Mouse (Mus musculus) embryonic facial prominence, embryonic 11.5 days (tissue): ENCODE data around the gene E2f8. TPM values are rescaled to one million over a fixed set of nuclear protein-coding genes. Genes with fewer than 3 reads are reported as not detected.

Experiments used
- ATAC-seq: fragments of 200-750 bp; cut with Nextera tagmentation; replicated peaks from 2 replicates; pipeline ENCODE4 v1.8.0; 2017; ENCODE audit warnings: low read depth; ENCODE audit not compliant: insufficient number of reproducible peaks, low FRiP score, low TSS enrichment
- DNase-seq: peaks from one replicate; pipeline ENCODE4 v3.0.0-alpha.2; 2015; ENCODE audit warnings: low spot score
- H3K27ac ChIP-seq: fragments of 300-500 bp; sonication (generic); replicated peaks from 2 replicates; pipeline ENCODE4 v1.5.1; 2014; ENCODE audit warnings: mild to moderate bottlenecking, low read depth, low read length, control low read depth
- H3K27me3 ChIP-seq: fragments of 300-500 bp; sonication (generic); 2 replicates; pipeline ENCODE4 v1.6.1; 2014; ENCODE audit warnings: mild to moderate bottlenecking, low read length, moderate library complexity, mixed read lengths; ENCODE audit not compliant: control insufficient read depth, insufficient read depth
- H3K36me3 ChIP-seq: fragments of 300-500 bp; sonication (generic); replicated peaks from 2 replicates; pipeline ENCODE4 v1.6.1; 2014; ENCODE audit warnings: low read depth, mild to moderate bottlenecking, low read length, moderate library complexity, mixed read lengths; ENCODE audit not compliant: control insufficient read depth, insufficient read depth
- H3K4me1 ChIP-seq: fragments of 300-500 bp; sonication (generic); 2 replicates; pipeline ENCODE4 v1.6.1; 2014; ENCODE audit warnings: low read length, mixed read lengths; ENCODE audit not compliant: control insufficient read depth, insufficient read depth
- H3K4me2 ChIP-seq: fragments of 300-500 bp; sonication (generic); 2 replicates; pipeline ENCODE4 v1.6.1; 2014; ENCODE audit warnings: low read depth, mild to moderate bottlenecking, control low read depth, low read length, moderate library complexity
- H3K4me3 ChIP-seq: fragments of 300-500 bp; sonication (generic); 2 replicates; pipeline ENCODE4 v1.5.1; 2014; ENCODE audit warnings: low read depth, low read length, control low read depth
- H3K9ac ChIP-seq: fragments of 300-500 bp; sonication (generic); replicated peaks from 2 replicates; pipeline ENCODE4 v1.6.1; 2014; ENCODE audit warnings: mild to moderate bottlenecking, control low read depth, low read length
- H3K9me3 ChIP-seq: fragments of 300-500 bp; sonication (generic); replicated peaks from 2 replicates; pipeline ENCODE4 v1.6.1; 2016; ENCODE audit warnings: mild to moderate bottlenecking, low read length, inconsistent platforms, mixed read lengths; ENCODE audit not compliant: control insufficient read depth
- WGBS: fragments of 180-500 bp; shearing (Covaris S2); extraction: QIAGEN DNeasy Blood & Tissue Kit; methylation state at CpG from one replicate; pipeline ENCODE4 v1.1.7; 2014; 5-methylcytosine and 5-hydroxymethylcytosine counted together
- polyA plus RNA-seq: library from polyadenylated mRNA; unstranded; fragments of >200 nt; fragmentation: Nextera tagmentation; extraction: Ambion mirVana; gene quantifications from 2 replicates; pipeline ENCODE4 v1.2.1, GENCODE M21; 2014

Gene E2f8
- polyA plus RNA-seq, 1 experiment from 2014 or later, result 12.4 TPM

DNA sequence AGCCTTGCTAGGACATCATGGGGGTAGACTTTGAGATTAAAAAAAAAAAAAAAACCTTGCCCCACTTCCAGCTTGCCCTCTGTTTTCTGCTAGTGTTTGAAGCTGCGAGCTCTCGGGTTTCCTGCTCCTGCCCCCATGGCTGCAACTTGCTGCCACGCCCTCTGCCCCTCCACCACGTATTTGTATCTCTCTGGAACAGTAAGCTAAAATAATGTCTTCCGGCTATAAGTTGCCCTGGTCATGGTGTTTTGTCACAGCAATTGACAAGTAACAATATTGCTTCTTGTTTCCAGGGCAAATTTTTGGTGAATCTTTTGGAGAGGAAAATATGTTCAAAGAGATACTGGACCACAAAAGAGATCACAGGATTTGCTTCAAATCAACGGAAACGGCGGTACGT, 17.0 kb upstream of the E2f8 start:
- Histone ChIP-seq H3K9ac (no peak overlapping the region), H3K9me3 (no peaks in the 10 kb centered on the region), H3K4me1 (no peaks in the 10 kb centered on the region), H3K27ac (no peak overlapping the region), H3K27me3 (no peaks in the 10 kb centered on the region), H3K4me2 (no peak overlapping the region), H3K36me3 (no peaks in the 10 kb centered on the region), H3K4me3 (no peak overlapping the region)
- ATAC-seq, result no peak
- no peak for DNase-seq
- 58% methylated on average over 9 of the region's 9 CpGs for WGBS

- H3K4me3 ChIP-seq, result no peak overlapping the region
- no peaks in the 10 kb centered on the region for H3K27me3 ChIP-seq
- DNase-seq (peak; percentile 57), ATAC-seq (no peak)
- H3K4me1 ChIP-seq, result no peaks in the 10 kb centered on the region
- no peak overlapping the region for H3K4me2 ChIP-seq
- WGBS, result 52% methylated on average over 24 of the region's 24 CpGs
- H3K9me3 ChIP-seq, result no peaks in the 10 kb centered on the region
- no peak overlapping the region for H3K9ac ChIP-seq
- H3K36me3 ChIP-seq, result no peaks in the 10 kb centered on the region
- no peak overlapping the region for H3K27ac ChIP-seq
These were observed 16.3 kb upstream of the E2f8 start for GRCm38 (mm10) chr7:48897539-48898163.

DNA sequence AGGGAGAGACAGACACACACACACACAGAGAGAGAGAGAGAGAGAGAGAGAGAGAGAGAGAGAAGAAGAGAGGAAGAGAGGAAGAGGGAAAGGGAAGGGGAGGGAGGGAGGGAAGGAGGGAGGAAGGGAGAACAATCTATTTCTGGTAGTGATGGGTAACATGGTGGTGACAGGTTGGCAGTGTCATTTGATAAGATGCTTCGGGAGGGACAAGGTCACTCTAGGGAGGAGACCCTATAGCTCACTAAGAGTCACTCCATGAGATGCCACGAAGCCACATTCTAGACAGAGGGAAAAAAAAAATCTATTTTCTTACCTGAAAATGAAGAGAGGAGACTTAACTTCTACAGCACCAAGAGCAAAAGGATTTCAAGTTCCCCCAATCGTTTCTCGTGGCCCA, 14.7 kb upstream of the E2f8 start:
- Histone ChIP-seq H3K27me3 (no peaks in the 10 kb centered on the region), H3K9me3 (no peaks in the 10 kb centered on the region), H3K9ac (no peak overlapping the region), H3K4me3 (no peak overlapping the region), H3K36me3 (no peaks in the 10 kb centered on the region), H3K27ac (no peak overlapping the region), H3K4me2 (no peak overlapping the region), H3K4me1 (no peaks in the 10 kb centered on the region)
- 83% methylated on average over 4 of the region's 4 CpGs for WGBS
- DNase-seq (no peak), ATAC-seq (no peak)

- H3K4me2 ChIP-seq, result no peak overlapping the region
- H3K36me3 ChIP-seq, result no peaks in the 10 kb centered on the region
- no peak overlapping the region for H3K4me3 ChIP-seq
- no peaks in the 10 kb centered on the region for H3K4me1 ChIP-seq
- no peak overlapping the region for H3K9ac ChIP-seq
- no peak for DNase-seq
- no peak for ATAC-seq
- WGBS, result 88% methylated on average over 4 of the region's 4 CpGs
- no peak overlapping the region for H3K27ac ChIP-seq
- no peaks in the 10 kb centered on the region for H3K27me3 ChIP-seq
- no peaks in the 10 kb centered on the region for H3K9me3 ChIP-seq
These were observed 14.1 kb upstream of the E2f8 start for GRCm38 (mm10) chr7:48895475-48895874.

DNA sequence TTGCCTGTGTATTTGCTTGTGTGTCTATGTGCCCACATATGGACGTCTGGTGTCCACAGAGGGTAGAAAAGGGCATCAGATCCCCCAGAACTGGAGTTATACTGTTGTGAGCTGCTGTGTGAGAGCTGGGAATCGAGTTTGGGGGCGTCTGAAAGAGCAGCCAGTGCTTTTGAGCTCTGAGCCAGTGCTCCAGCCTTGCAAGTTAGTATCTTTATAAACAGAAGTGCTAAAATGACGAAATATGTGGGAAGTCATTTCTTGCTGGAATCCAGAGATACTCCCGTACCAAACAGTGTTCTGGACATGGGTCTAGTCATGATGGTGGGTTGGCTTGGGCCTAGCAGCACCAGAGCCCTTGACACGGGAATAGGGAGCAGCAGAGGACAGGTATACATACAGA, 13.4 kb upstream of the E2f8 start:
- Histone ChIP-seq H3K9me3 (no peaks in the 10 kb centered on the region), H3K9ac (no peak overlapping the region), H3K36me3 (no peaks in the 10 kb centered on the region), H3K4me1 (no peaks in the 10 kb centered on the region), H3K4me2 (no peak overlapping the region), H3K4me3 (no peak overlapping the region), H3K27ac (no peak overlapping the region), H3K27me3 (no peaks in the 10 kb centered on the region)
- WGBS, result 78% methylated on average over 6 of the region's 6 CpGs
- no peak for ATAC-seq
- DNase-seq, result no peak

DNA sequence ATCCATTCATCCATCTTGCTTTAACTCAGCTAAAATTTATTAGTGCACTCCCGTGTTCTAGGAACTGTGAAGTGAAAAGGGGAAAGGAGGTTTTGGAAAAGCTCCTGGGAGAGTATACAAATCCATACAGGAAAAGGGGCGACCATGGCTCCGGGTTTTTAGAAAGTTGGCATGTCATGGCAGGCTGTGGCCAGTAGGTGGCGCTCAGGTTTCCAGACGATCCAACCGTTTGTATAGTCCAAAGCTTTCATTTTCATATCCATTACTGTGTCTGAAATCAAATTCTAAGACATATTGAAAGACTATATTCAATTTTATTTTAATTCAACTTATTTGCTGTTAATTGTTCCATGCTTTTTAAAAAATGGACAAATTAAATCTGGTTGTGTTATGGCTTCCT, 12.8 kb upstream of the E2f8 start:
- ATAC-seq, result no peak
- H3K9ac ChIP-seq, result no peak overlapping the region
- no peaks in the 10 kb centered on the region for H3K27me3 ChIP-seq
- WGBS, result 2% methylated on average over 6 of the region's 6 CpGs
- no peaks in the 10 kb centered on the region for H3K4me1 ChIP-seq
- peak; percentile 86 for DNase-seq
- H3K9me3 ChIP-seq, result no peaks in the 10 kb centered on the region
- H3K36me3 ChIP-seq, result no peaks in the 10 kb centered on the region
- H3K4me3 ChIP-seq, result no peak overlapping the region
- H3K27ac ChIP-seq, result no peak overlapping the region
- no peak overlapping the region for H3K4me2 ChIP-seq

DNA sequence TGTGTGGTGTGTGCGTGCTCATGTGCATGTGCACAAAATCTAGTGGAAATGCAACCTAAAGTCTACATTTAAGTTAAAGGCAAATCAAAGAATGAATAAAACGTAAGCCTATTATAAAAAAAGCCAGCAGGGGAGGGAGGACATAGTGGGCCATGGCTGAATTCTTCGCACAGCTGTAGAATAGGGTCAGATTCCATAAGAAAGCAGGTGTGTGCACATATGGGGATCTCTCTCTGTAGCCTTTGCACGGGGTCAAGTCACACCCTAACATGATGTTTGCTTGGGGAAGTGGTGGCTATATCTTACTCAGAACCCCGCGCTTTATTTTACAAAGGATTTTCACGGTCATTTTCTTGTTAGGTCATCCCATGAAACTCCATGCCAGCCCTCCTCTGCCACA, 11.7 kb upstream of the E2f8 start:
- no peaks in the 10 kb centered on the region for H3K27me3 ChIP-seq
- no peaks in the 10 kb centered on the region for H3K36me3 ChIP-seq
- no peak overlapping the region for H3K4me2 ChIP-seq
- no peak overlapping the region for H3K9ac ChIP-seq
- no peak overlapping the region for H3K4me3 ChIP-seq
- 85% methylated on average over 7 of the region's 7 CpGs for WGBS
- no peak overlapping the region for H3K27ac ChIP-seq
- H3K4me1 ChIP-seq, result no peaks in the 10 kb centered on the region
- H3K9me3 ChIP-seq, result no peaks in the 10 kb centered on the region
- ATAC-seq (no peak), DNase-seq (no peak)

DNA sequence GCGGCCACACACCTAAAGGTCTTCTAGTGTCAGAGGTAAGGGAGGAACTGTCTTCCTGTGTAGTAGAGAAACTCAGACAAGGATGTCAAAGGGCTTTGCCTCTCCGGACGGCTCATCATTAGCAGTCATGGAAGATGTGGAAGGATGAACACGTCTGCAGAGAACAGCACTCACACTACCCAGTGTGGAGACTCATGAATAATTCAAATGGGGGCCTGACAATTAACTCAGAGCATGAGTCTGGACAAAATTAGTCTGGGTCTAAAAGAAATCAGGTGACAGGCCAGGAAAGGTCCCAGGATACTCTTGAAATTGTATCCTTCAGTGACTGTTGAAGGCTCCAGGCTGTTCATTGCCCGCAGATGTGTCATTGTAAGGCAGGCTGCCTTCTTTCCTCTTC, 9.6 kb upstream of the E2f8 start:
- H3K9ac ChIP-seq, result no peak overlapping the region
- WGBS, result 44% methylated on average over 5 of the region's 5 CpGs
- H3K9me3 ChIP-seq, result no peaks in the 10 kb centered on the region
- no peaks in the 10 kb centered on the region for H3K27me3 ChIP-seq
- no peak overlapping the region for H3K4me3 ChIP-seq
- peak; percentile 31 for DNase-seq
- no peak overlapping the region for H3K27ac ChIP-seq
- no peaks in the 10 kb centered on the region for H3K36me3 ChIP-seq
- H3K4me2 ChIP-seq, result no peak overlapping the region
- no peak; the same call in 1 of the 2 replicates for ATAC-seq
- no peaks in the 10 kb centered on the region for H3K4me1 ChIP-seq
